Mouse (Mus musculus) myocyte (in vitro differentiated cells): Measurements from ENCODE around the gene Gm28308. TPM values are rescaled to one million over a fixed set of nuclear protein-coding genes. Genes with fewer than 3 reads are reported as not detected.
A peak's percentile ranks its signal among the peaks of the same experiment; 100 is the strongest.

Experiments used
- H3K27me3 ChIP-seq: one replicate; pipeline ENCODE4 v1.6.1; 2011; ENCODE audit not compliant: control insufficient read depth, insufficient read depth, insufficient read length
- H3K36me3 ChIP-seq: one replicate; pipeline ENCODE4 v1.6.1; 2011; ENCODE audit not compliant: control insufficient read depth, insufficient read depth
- H3K4me2 ChIP-seq: one replicate; pipeline ENCODE4 v1.6.1; 2011; ENCODE audit warnings: low read depth, control low read depth
- H3K4me3 ChIP-seq: one replicate; pipeline ENCODE4 v1.5.1; 2011; ENCODE audit warnings: mild to moderate bottlenecking, control low read depth, moderate library complexity
- H3K79me2 ChIP-seq: one replicate; pipeline ENCODE4 v1.6.1; 2011; ENCODE audit not compliant: control insufficient read depth, insufficient read depth
- H3ac ChIP-seq: one replicate; pipeline ENCODE4 v1.6.1; 2011; ENCODE audit not compliant: control insufficient read depth, insufficient read length
- CEBPB ChIP-seq: IDR thresholded peaks from 2 replicates; pipeline ENCODE4 v1.6.1; 2011; ENCODE audit warnings: mild to moderate bottlenecking, moderate library complexity; ENCODE audit not compliant: poor library complexity, insufficient read depth, severe bottlenecking
- E2F4 ChIP-seq: IDR thresholded peaks from one replicate; pipeline ENCODE4 v1.6.1; 2011; ENCODE audit warnings: mild to moderate bottlenecking, control low read depth, moderate library complexity; ENCODE audit not compliant: insufficient read depth
- MAX ChIP-seq: IDR thresholded peaks from one replicate; pipeline ENCODE4 v1.6.1; 2011; ENCODE audit warnings: low read depth, mild to moderate bottlenecking, control low read depth
- MYOD1 ChIP-seq, 3 experiments: IDR thresholded peaks; one replicate each; pipeline ENCODE4 v1.6.1; 2011; ENCODE audit warnings: control low read depth in 2 of 3, low read depth in 2 of 3, mild to moderate bottlenecking in 2 of 3, moderate library complexity in 1 of 3; ENCODE audit not compliant: insufficient read length in 2 of 3, control insufficient read depth in 1 of 3
- MYOG ChIP-seq, 3 experiments: IDR thresholded peaks; one replicate each; pipeline ENCODE4 v1.6.1; 2011; ENCODE audit warnings: control low read depth in 2 of 3, low read depth in 2 of 3, mild to moderate bottlenecking in 2 of 3; ENCODE audit not compliant: insufficient read length in 2 of 3, control insufficient read depth in 1 of 3, insufficient read depth in 1 of 3
- POLR2A ChIP-seq: IDR thresholded peaks from one replicate; pipeline ENCODE4 v1.6.1; 2011; ENCODE audit warnings: low read depth, mild to moderate bottlenecking, control low read depth, moderate library complexity; ENCODE audit not compliant: insufficient read length
- POLR2AphosphoS2 ChIP-seq: IDR thresholded peaks from one replicate; pipeline ENCODE4 v1.6.1; 2011; ENCODE audit warnings: low read depth, control low read depth; ENCODE audit not compliant: insufficient read length
- REST ChIP-seq: IDR thresholded peaks from one replicate; pipeline ENCODE4 v1.6.1; 2011; ENCODE audit warnings: mild to moderate bottlenecking, control low read depth, moderate library complexity; ENCODE audit not compliant: insufficient read depth, insufficient read length
- SRF ChIP-seq: IDR thresholded peaks from one replicate; pipeline ENCODE4 v1.6.1; 2011; ENCODE audit warnings: low read depth; ENCODE audit not compliant: control insufficient read depth, insufficient read length
- TCF12 ChIP-seq: IDR thresholded peaks from one replicate; pipeline ENCODE4 v1.6.1; 2011; ENCODE audit warnings: mild to moderate bottlenecking, control low read depth; ENCODE audit not compliant: poor library complexity, insufficient read depth, severe bottlenecking
- TCF3 ChIP-seq: IDR thresholded peaks from one replicate; pipeline ENCODE4 v1.6.1; 2011; ENCODE audit warnings: low read depth, control low read depth; ENCODE audit not compliant: insufficient read length
- USF1 ChIP-seq: IDR thresholded peaks from one replicate; pipeline ENCODE4 v1.6.1; 2011; ENCODE audit warnings: low read depth, mild to moderate bottlenecking, control low read depth, moderate library complexity
- polyA plus RNA-seq: library from polyadenylated mRNA; unstranded; fragments of >200 nt; fragmentation: generic; extraction: Trizol; gene quantifications from one replicate; pipeline ENCODE4 v1.2.1, GENCODE M21; 2012; ENCODE audit warnings: missing spikeins

Gene Gm28308
- polyA plus RNA-seq, 1 experiment, result 0.52 TPM

DNA sequence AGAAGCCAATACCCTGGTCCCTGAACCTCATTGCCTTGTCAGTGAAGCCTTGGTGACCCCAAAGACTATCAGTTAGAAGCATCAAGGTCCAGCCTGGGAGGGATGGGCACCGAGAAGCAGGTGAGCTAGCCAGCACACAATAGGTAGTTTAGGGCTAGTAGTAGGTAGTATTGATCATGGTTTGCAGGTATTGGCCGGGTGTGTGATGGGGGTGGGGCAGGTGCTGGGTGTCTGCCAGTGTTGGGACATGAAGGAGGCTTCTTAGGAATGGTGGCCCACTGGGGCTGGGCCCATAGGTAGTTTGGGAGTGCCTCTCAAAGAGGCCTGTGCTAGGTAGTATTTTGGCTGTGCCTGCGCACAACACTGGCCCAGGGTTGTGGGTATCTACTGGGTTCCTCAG is 1.9 kb upstream of the Gm28308 start:
- Histone ChIP-seq H3K79me2 (peaks cover 30% of the 10 kb centered on the region), H3K36me3 (no peaks in the 10 kb centered on the region), H3K4me2 (peak overlapping the region; percentile 88), H3ac (no peak overlapping the region), H3K4me3 (peak overlapping the region; percentile 89), H3K27me3 (no peaks in the 10 kb centered on the region)
- TF ChIP-seq POLR2AphosphoS2, result no peak

- no peaks in the 10 kb centered on the region for H3K27me3 ChIP-seq
- no peak overlapping the region for H3ac ChIP-seq
- H3K4me2 ChIP-seq, result peak overlapping the region; percentile 97
- peaks cover 38% of the 10 kb centered on the region for H3K79me2 ChIP-seq
- H3K4me3 ChIP-seq, result peak overlapping the region; percentile 67
- TF ChIP-seq MYOD1 (IDR thresholded peaks at IDR 0.05; ENCODE audit: control insufficient read depth in 1 of 3, insufficient read length in 2 of 3, low read depth in 2 of 3) (no peak), POLR2A (no peak), MYOG (IDR thresholded peaks at IDR 0.05; ENCODE audit: control insufficient read depth in 1 of 3, insufficient read depth in 1 of 3, insufficient read length in 2 of 3, low read depth in 2 of 3) (no peak), TCF3 (no peak), USF1 (no peak), POLR2AphosphoS2 (no peak), TCF12 (no peak), SRF (no peak), E2F4 (no peak), CEBPB (no peak), MAX (no peak), REST (no peak)
- no peaks in the 10 kb centered on the region for H3K36me3 ChIP-seq
Measured at GRCm38 (mm10) chr6:52214271-52214670, 1.1 kb upstream of the Gm28308 start.

DNA sequence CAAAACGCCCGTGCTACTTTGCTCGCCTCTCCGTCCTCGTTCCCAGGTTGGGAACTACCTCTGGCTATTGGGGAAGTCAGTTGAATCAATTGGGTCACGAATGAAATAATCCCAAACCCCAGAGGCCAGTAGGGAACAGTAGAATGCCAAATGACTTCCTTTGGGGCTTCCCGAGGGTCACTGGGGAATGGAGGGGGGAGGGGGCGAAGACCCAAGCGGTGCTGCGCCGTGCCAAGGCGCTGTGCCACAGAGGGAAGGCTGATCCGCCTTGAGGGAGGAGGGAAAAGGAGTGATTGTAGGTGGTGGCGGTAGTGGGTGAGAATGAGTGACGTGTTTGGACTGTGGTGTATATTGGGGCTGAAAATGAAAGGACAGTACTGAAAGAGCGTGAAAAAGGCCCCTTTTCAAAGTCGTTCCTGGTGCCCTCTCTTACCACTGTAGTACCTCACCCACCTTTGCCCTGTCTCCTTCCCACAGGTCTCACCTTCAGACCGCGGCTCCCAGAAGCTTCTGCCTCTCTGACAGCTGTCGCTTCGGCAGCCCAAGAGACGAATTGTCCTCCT is 502 bp downstream of the Gm28308 start:
- peak overlapping the region; percentile 67 for H3K4me3 ChIP-seq
- peak overlapping the region; percentile 24 for H3ac ChIP-seq
- no peaks in the 10 kb centered on the region for H3K27me3 ChIP-seq
- H3K79me2 ChIP-seq, result peaks cover 48% of the 10 kb centered on the region
- TF ChIP-seq MYOG (IDR thresholded peaks at IDR 0.05; ENCODE audit: control insufficient read depth in 1 of 3, insufficient read depth in 1 of 3, insufficient read length in 2 of 3, low read depth in 2 of 3) (no peak), USF1 (no peak), TCF12 (no peak), POLR2AphosphoS2 (peak; percentile 57), TCF3 (no peak), POLR2A (peak; percentile 68), MAX (no peak), SRF (no peak), E2F4 (no peak)
- H3K4me2 ChIP-seq, result peak overlapping the region; percentile 97
- H3K36me3 ChIP-seq, result no peaks in the 10 kb centered on the region

DNA sequence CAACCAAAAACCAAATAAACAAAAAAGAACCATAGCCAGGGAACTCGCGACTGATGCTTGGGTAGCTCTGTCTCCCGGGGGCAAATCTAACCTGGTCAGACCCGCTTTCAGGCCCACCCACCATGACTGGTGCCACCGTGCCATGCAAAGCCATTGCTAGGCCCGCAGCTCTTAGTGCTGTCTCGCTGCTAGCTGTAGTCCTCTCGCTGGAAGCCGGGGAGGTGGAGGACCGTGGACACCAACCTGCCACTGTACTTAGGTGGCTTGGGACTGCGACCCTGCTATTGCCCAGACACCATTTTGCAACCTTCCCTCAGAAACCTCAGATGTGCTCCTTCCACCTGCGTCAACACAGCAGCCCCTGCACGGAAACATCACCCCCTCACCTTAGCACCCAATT is 1.2 kb downstream of the Gm28308 start:
- Histone ChIP-seq H3K4me3 (peak overlapping the region; percentile 67), H3K4me2 (peak overlapping the region; percentile 97), H3ac (peak overlapping the region; percentile 24), H3K79me2 (peaks cover 49% of the 10 kb centered on the region), H3K27me3 (no peaks in the 10 kb centered on the region), H3K36me3 (no peaks in the 10 kb centered on the region)
- TF ChIP-seq POLR2A (peak; percentile 0), TCF3 (no peak)

- TF ChIP-seq MAX (no peak), CEBPB (no peak), MYOD1 (IDR thresholded peaks at IDR 0.05; ENCODE audit: control insufficient read depth in 1 of 3, insufficient read length in 2 of 3, low read depth in 2 of 3) (peak in 1 of 3 experiments; percentile 46), MYOG (IDR thresholded peaks at IDR 0.05; ENCODE audit: control insufficient read depth in 1 of 3, insufficient read depth in 1 of 3, insufficient read length in 2 of 3, low read depth in 2 of 3) (peak in 1 of 3 experiments; percentile 27), E2F4 (no peak), POLR2AphosphoS2 (no peak), TCF12 (no peak), POLR2A (peak; percentile 55), TCF3 (no peak), USF1 (no peak), REST (no peak), SRF (no peak)
- Histone ChIP-seq H3K79me2 (peaks cover 46% of the 10 kb centered on the region), H3ac (peak overlapping the region; percentile 24), H3K27me3 (no peaks in the 10 kb centered on the region), H3K4me2 (peak overlapping the region; percentile 97), H3K4me3 (peak overlapping the region; percentile 67), H3K36me3 (no peaks in the 10 kb centered on the region)
Measured at GRCm38 (mm10) chr6:52211170-52211935, 1.8 kb downstream of the Gm28308 start.
